Mouse (Mus musculus) testis, adult 2 months (tissue): Measurements from ENCODE around the gene Ngb. TPM values are rescaled to one million over a fixed set of nuclear protein-coding genes. Genes with fewer than 3 reads are reported as not detected.

ENCODE experiments used
- H3K27ac ChIP-seq: fragments of 200-500 bp; 2 replicates; pipeline ENCODE4 v1.5.1; 2012; ENCODE audit warnings: low read depth, low read length; ENCODE audit not compliant: control insufficient read depth, insufficient read depth
- H3K27me3 ChIP-seq: fragments of 200-500 bp; 2 replicates; pipeline ENCODE4 v1.6.1; 2012; ENCODE audit warnings: mild to moderate bottlenecking, low read length, moderate library complexity; ENCODE audit not compliant: control insufficient read depth, insufficient read depth
- H3K36me3 ChIP-seq: fragments of 200-500 bp; 2 replicates; pipeline ENCODE4 v1.6.1; 2012; ENCODE audit warnings: mild to moderate bottlenecking, low read length; ENCODE audit not compliant: control insufficient read depth, insufficient read depth
- H3K4me1 ChIP-seq: fragments of 200-500 bp; 2 replicates; pipeline ENCODE4 v1.6.1; 2012; ENCODE audit warnings: low read length; ENCODE audit not compliant: control insufficient read depth, insufficient read depth
- H3K4me3 ChIP-seq: fragments of 200-500 bp; 2 replicates; pipeline ENCODE4 v1.5.1; 2012; ENCODE audit warnings: low read depth, mild to moderate bottlenecking, low read length, moderate library complexity, mixed read lengths; ENCODE audit not compliant: control insufficient read depth
- CTCF ChIP-seq: fragments of 200-500 bp; IDR thresholded peaks from 2 replicates; pipeline ENCODE4 v1.5.1; 2012; ENCODE audit warnings: low read depth, mild to moderate bottlenecking, inconsistent platforms, low read length, moderate library complexity; ENCODE audit not compliant: control insufficient read depth, insufficient read depth, insufficient replicate concordance
- POLR2A ChIP-seq: fragments of 200-500 bp; IDR thresholded peaks from 2 replicates; pipeline ENCODE4 v1.6.1; 2012; ENCODE audit warnings: low read depth, mild to moderate bottlenecking, inconsistent platforms, low read length, moderate library complexity; ENCODE audit not compliant: control insufficient read depth
- polyA plus RNA-seq: library from polyadenylated mRNA; depleted of rRNA; stranded (reverse); fragments of >200 nt; gene quantifications from 2 replicates; pipeline ENCODE4 v1.2.3, GENCODE M21; 2012

The Ngb gene
- polyA plus RNA-seq, 1 experiment = 1.5 TPM

DNA sequence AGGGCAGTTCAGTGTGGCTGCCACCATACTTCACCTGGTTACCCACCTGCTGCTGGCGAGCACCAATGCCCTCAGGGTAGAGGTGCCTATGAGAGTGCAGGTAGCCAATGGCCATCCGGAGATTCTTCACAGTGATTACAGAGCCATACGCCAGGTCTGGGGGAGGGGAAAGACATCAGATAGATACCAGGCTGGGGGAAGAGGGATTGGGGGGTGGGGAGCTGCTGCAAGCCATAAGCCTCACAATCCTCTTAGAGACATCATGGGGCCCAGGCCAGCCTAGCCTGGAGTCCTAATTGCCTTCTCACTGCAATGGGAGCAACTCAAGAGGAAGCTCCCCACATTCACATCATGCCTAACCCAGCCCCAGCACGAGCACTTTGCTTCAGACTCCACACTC lies 24.9 kb upstream of the Ngb start:
- no peak for TF ChIP-seq CTCF
- TF ChIP-seq POLR2A = no peak
- H3K36me3 ChIP-seq = no peaks in the 10 kb centered on the region; the same call in none of the 2 replicates
- H3K27me3 ChIP-seq = no peaks in the 10 kb centered on the region

DNA sequence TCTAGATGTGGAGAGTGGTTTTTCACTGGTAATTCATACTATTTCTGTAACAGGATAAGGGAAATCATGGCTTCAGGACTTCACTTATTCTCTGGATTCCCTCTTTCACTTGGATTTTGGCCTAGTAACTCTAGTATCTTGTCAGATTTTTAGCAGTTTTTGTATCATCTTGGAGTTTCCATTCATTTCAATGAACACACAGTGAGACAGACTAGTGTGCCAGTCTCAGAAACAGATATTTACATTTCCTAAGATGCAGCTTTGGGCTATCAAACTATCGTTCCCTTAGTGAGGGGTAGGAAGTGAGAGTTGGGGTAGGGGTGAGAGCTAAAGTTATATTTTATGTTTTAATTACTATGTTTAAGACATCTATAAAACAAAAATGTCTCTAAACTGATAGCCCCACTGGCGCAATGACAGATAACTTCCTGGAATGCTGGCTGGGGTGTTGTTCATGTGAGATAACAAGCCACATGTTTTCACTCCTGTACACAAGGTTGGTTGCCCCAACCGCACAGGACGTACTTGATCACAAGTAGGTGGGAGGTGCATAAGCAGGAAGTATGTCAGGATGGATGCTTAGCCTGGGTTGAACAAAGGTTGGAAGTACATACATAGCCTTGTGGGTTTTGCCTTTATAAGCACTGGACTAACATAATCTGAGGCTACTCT lies 19.7 kb upstream of the Ngb start:
- H3K4me3 ChIP-seq = no peak overlapping the region
- H3K27me3 ChIP-seq = no peaks in the 10 kb centered on the region
- H3K27ac ChIP-seq = no peak overlapping the region
- no peak for TF ChIP-seq CTCF
- no peak for TF ChIP-seq POLR2A
- H3K36me3 ChIP-seq = no peaks in the 10 kb centered on the region; the same call in 1 of the 2 replicates
- H3K4me1 ChIP-seq = no peaks in the 10 kb centered on the region

More for the DNA sequence above, 24.9 kb upstream of the Ngb start:
- H3K27ac ChIP-seq = no peak overlapping the region
- no peaks in the 10 kb centered on the region for H3K4me1 ChIP-seq
- no peak overlapping the region for H3K4me3 ChIP-seq

DNA sequence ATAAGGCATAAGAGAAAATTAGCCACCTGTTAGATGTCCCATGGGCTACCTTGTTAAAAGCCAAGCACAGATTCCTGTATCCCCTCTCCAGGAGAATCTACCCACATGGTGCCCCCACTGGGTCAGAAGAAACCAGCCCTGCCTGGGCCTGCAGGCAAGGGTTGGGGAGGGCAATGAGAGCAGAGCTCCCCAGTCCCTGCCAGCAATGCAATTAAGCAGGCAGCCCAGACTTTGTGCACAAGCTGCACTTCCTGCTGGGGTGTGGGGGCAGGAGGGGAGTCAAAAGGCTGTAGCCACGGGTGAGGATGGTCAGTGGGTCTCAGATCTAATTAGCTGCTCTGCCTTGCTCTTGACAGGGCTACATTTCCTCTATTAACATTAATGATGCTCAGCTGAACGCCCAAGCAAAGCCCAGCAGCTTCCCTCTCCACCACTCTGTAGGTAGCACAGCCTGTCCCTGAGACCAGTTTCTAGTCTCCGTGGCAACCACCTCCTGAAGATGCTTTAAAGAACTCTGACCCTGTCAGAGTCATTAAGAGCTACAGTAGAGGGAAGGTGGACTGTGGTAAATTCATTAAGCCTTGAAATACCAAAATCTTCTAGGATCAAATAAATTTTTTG lies 5.1 kb upstream of the Ngb start:
- Histone ChIP-seq H3K4me1 (no peaks in the 10 kb centered on the region), H3K27me3 (no peaks in the 10 kb centered on the region), H3K4me3 (no peak overlapping the region), H3K27ac (no peak overlapping the region), H3K36me3 (peaks cover 4% of the 10 kb centered on the region)
- TF ChIP-seq CTCF = no peak
- TF ChIP-seq POLR2A = no peak

DNA sequence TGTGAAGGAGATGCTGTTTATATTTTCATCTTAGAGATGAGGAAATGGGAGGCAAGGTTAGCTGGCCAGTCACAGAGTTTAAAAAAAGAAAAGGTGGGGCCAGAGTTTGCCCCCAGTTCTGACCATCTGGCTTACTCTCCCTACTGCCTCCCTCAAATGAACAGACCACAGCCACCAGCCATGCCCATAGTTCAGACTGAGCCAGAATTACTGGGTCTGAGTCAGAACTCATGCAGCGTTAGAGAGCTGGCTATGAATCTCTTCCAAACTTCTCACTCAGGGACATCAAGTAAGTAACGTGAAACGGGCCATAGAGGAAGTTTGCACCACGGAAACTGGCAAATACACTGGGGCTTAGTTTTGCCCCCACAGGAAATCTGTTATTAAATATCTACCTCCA lies 2.5 kb upstream of the Ngb start:
- Histone ChIP-seq H3K4me3 (no peak overlapping the region), H3K27me3 (no peaks in the 10 kb centered on the region), H3K4me1 (peaks cover 9% of the 10 kb centered on the region), H3K27ac (no peak overlapping the region), H3K36me3 (no peaks in the 10 kb centered on the region; the same call in 1 of the 2 replicates)
- TF ChIP-seq POLR2A (no peak), CTCF (no peak)

DNA sequence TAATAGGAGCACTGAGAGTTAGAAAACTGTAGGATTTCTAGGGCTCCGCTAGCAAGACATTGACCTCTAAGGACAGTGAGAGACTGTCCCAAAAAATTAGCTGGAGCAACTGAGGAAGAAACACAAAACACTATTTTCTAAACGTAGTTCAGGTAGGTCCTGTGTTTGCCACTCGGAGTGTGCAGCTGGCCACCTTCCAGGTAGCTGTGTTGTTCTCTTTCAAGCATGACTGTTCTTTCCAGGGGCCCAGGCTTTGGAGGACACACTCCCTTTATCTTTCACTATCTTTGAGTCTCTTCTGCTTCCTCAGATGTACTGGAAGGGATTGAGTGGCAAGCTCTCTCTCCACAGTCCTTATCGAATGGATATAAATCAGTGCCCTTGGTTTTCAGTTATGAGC lies 1.1 kb upstream of the Ngb start:
- Histone ChIP-seq H3K4me1 (peaks cover 9% of the 10 kb centered on the region), H3K27ac (no peak overlapping the region), H3K4me3 (no peak overlapping the region), H3K27me3 (no peaks in the 10 kb centered on the region), H3K36me3 (no peaks in the 10 kb centered on the region)
- no peak for TF ChIP-seq POLR2A

DNA sequence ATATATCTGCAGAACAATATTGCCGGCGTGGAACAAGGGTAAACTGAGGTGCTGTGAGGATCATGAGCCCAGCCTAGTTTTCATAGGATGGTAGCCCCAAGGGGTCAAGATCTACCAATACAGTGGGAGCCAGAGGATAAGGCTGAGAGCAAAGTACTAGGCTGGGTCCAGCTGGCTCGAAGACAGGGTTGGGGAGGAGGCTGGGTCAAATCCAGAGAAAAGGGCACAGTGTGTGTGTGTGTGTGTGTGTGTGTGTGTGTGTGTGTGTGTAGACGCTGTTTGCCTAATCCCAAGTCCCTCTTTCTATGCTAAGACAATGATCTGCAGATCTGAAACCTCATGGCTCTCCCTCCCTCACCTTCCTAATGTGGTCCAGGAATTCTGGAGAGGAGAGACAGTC lies 2.0 kb downstream of the Ngb start:
- H3K36me3 ChIP-seq = no peaks in the 10 kb centered on the region
- H3K4me3 ChIP-seq = no peak overlapping the region
- no peak overlapping the region for H3K27ac ChIP-seq
- peaks cover 9% of the 10 kb centered on the region for H3K4me1 ChIP-seq
- no peaks in the 10 kb centered on the region for H3K27me3 ChIP-seq
- TF ChIP-seq POLR2A (no peak), CTCF (no peak)

DNA sequence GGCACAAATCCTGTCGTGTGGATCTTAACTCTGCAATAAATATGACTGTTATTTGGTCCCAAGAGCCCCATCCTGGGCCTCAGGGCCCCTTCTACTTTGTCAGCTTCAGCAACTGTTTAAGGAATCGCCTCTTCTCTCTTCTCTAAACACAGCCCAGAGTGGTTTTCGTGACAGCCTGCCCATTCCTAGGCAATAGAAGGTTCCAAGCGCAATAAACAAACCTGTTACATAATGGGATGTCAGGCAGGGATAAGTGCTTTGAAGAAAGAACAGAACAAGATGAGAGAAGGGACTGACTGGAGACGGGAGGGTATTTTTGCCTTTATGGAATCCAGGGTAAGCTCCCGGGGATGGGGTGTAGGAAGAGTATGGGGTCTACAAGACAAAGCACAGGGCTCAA lies 8.7 kb downstream of the Ngb start:
- H3K36me3 ChIP-seq = no peaks in the 10 kb centered on the region
- no peaks in the 10 kb centered on the region for H3K27me3 ChIP-seq
- no peak overlapping the region for H3K4me3 ChIP-seq
- no peaks in the 10 kb centered on the region for H3K4me1 ChIP-seq
- no peak overlapping the region for H3K27ac ChIP-seq
- no peak for TF ChIP-seq POLR2A
- no peak for TF ChIP-seq CTCF
